Mouse (Mus musculus) ES-Bruce4 (cell line): ENCODE measurements around the gene Nxpe3.

Experiments
- CTCF ChIP-seq: IDR thresholded peaks from one replicate; pipeline ENCODE4 v1.8.1; 2011; ENCODE audit warnings: low read depth, low read length
- EP300 ChIP-seq: IDR thresholded peaks from 2 replicates; pipeline ENCODE4 v1.6.1; 2011; ENCODE audit warnings: low read depth, low read length; ENCODE audit not compliant: insufficient read depth
- POLR2A ChIP-seq: IDR thresholded peaks from one replicate; pipeline ENCODE4 v1.8.1; 2011; ENCODE audit warnings: low read length; ENCODE audit not compliant: insufficient read depth

DNA sequence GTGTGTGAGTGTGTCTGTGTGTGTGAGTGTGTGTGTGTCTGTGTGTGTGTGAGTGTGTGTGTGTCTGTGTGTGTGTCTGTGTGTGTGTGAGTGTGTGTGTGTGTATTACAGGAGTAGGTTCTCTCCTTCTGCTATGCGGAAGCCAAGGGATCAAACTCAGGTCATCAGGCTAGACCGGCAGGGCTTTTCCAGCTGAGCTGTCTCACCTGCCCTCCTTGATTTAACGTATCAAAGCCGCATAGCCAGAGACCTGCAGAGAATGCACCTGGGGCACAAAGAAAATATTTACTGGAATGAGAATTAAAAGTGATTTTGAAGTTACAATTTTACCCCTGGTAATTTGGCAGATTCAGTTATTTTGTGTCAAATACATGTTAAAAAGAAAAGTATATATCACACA, 42.6 kb downstream of the Nxpe3 start:
- no peak for TF ChIP-seq POLR2A
- TF ChIP-seq CTCF: no peak
- TF ChIP-seq EP300: no peak
